Mouse (Mus musculus): ENCODE results near the gene Gm4922. TPM values are rescaled to one million over a fixed set of nuclear protein-coding genes. Genes with fewer than 3 reads are reported as not detected.

Gene Gm4922
- total RNA-seq (2021): not detected
- long read RNA-seq, experiment 1: 0 reads
- long read RNA-seq, experiment 2: 0 reads

DNA sequence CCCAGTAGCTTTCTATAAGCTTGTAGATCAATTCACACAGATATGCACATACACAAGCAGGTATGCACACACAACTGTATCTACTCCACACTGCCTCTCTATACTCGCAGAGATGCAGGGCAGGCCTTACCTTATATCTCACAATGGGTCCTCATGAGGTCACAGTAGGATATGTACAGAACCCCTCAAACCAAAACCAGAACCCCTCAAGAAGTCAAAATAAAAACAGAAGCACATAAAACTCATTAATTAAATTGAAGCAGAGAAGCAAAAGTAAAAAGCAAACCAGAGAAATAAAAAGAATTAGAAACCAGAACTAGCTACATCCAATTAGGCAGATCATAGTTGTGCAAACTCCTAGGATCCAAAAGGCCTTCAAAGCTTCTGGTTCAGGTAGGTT is at the start of gene Gm4922:
TSS of gene Gm4922 (minus strand) at position 101 of the 400 bp plus-strand sequence.
- no peak for DNase-seq (ENCODE audit: low spot score in 2 of 2)

GRCm38 (mm10) chr10:18835684-18836479 is 49.3 kb upstream of the Gm4922 start:
- DNase-seq (ENCODE audit: low spot score in 2 of 2): no peak

DNA sequence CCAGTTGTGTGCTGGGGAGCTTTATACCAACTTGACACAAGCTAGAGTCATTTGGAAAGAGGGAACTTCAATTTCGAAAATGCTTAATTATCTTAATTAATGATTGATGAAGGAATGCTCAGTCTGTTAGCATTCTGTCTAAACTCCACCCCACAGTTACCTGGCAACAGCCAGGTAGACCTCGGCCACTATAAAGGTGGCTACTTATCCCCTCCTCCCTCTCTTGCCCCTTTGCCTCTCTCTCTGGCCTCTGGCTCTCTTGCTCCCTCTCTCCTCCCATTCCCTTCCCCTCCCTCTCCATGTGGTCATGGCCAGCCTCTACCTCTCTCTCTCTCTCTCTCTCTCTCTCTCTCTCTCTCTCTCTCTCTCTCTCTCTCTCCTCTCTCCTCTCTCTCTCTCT is 47.8 kb upstream of the Gm4922 start:
- no peak for DNase-seq (ENCODE audit: low spot score in 2 of 2)

DNA sequence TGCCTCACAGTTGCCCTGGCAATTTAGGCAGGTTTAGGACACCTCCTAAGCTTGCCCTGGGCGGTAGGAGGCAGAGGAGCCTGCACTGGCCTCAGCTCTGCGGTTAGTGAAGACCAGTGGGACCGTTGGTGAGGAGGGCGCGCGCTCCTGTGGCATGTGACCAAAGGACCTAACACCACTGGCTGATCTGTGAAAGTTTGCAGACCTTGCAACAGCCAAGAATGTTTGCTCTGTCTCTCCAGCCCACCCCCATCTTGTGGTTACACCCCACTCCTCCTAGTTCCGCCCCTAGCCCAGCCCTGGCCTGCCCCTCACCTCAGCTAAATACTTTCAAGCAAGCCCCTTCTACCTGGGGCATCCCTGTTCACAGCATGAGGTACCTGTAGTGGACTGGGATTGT is 45.2 kb upstream of the Gm4922 start:
- no peak for DNase-seq (ENCODE audit: low spot score in 2 of 2)

GRCm38 (mm10) chr10:18830359-18830758 is 43.8 kb upstream of the Gm4922 start:
- no peak for DNase-seq (ENCODE audit: low spot score in 2 of 2)

GRCm38 (mm10) chr10:18827936-18828335 is 41.3 kb upstream of the Gm4922 start:
- no peak for DNase-seq (ENCODE audit: low spot score in 2 of 2)

GRCm38 (mm10) chr10:18826107-18826506 is 39.5 kb upstream of the Gm4922 start:
- no peak for DNase-seq (ENCODE audit: low spot score in 2 of 2)

- DNase-seq (ENCODE audit: low spot score in 2 of 2): no peak
These were observed 38.5 kb upstream of the Gm4922 start for GRCm38 (mm10) chr10:18825143-18825542.

DNA sequence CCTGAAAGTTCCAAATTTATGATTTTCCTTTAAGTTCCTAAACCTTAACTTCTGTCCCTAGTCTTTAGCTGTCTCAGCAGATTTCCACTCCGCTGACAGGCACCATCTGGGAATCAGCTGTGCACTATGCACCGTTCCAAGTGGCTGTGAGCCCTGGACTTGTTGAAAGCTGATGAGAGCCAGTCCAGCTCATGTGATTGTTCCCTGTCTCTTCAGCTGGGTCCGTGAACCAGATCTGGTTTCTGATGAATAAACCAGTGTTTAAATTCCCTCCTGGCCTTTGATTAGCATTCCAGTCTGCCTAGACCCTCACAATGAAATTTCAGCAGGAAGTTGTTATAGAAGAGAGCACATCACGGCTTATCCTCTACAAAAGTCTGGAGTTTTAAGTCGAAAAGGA is 30.0 kb upstream of the Gm4922 start:
- no peak for DNase-seq (ENCODE audit: low spot score in 2 of 2)

GRCm38 (mm10) chr10:18811751-18812150 is 25.2 kb upstream of the Gm4922 start:
- no peak for DNase-seq (ENCODE audit: low spot score in 2 of 2)

- DNase-seq (ENCODE audit: low spot score in 2 of 2): no peak
These were observed 3.5 kb upstream of the Gm4922 start for GRCm38 (mm10) chr10:18790063-18790462.

DNA sequence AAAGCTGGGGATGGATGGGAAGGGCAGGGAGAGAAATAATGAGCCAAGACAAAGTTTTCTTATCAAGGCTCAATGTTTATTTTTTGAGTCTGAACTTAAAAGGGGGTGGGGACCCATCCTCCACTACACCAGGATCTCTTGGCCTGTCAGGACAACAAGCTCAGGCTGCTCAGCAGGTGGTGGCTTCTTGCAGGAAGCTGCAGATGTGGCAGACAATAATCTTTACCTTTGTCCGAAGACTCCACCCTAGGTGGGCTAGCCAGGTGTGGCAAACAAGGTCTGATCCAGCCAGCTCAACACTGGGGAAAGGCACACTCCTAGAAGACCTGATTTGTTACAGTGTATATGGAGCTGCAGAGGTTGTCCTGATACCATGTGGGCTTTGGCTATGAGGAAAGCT is 2.0 kb upstream of the Gm4922 start:
- no peak for DNase-seq (ENCODE audit: low spot score in 2 of 2)

- no peak for DNase-seq (ENCODE audit: low spot score in 2 of 2)
These were observed 9.0 kb downstream of the Gm4922 start for GRCm38 (mm10) chr10:18777546-18777945.

GRCm38 (mm10) chr10:18772537-18773179 is 13.9 kb downstream of the Gm4922 start:
- no peak for DNase-seq (ENCODE audit: low spot score in 2 of 2)

- DNase-seq (ENCODE audit: low spot score in 2 of 2): no peak
These were observed 16.7 kb downstream of the Gm4922 start for GRCm38 (mm10) chr10:18769909-18770308.

- no peak for DNase-seq (ENCODE audit: low spot score in 2 of 2)
These were observed 26.4 kb downstream of the Gm4922 start for GRCm38 (mm10) chr10:18760241-18760640.

GRCm38 (mm10) chr10:18750057-18750456 is 36.5 kb downstream of the Gm4922 start:
- no peak for DNase-seq (ENCODE audit: low spot score in 2 of 2)

- peak; percentile 23 to 26 for DNase-seq (ENCODE audit: low spot score in 2 of 2)
These were observed 43.1 kb downstream of the Gm4922 start, which contains the start of gene Arfgef3 for GRCm38 (mm10) chr10:18743286-18744142. Gene Arfgef3, minus strand, starts transcription at chr10:18743949.

GRCm38 (mm10) chr10:18742086-18742485 is 44.5 kb downstream of the Gm4922 start:
- no peak for DNase-seq (ENCODE audit: low spot score in 2 of 2)

GRCm38 (mm10) chr10:18741024-18741423 is 45.6 kb downstream of the Gm4922 start:
- no peak for DNase-seq (ENCODE audit: low spot score in 2 of 2)

All from adrenal gland, postnatal 4 days (tissue).